Mouse (Mus musculus) central nervous system, embryonic 18 days (tissue): Measurements from ENCODE around the gene Arhgap5. TPM values are rescaled to one million over a fixed set of nuclear protein-coding genes. Genes with fewer than 3 reads are reported as not detected.

Experiments
- polyA plus RNA-seq: library from polyadenylated mRNA; depleted of rRNA; stranded (reverse); fragments of >200 nt; gene quantifications from 2 replicates; pipeline ENCODE4 v1.2.3, GENCODE M21; 2012; rRNA removed

Arhgap5 gene
- polyA plus RNA-seq, result 20.6 and 24.4 TPM in 2 replicates

DNA sequence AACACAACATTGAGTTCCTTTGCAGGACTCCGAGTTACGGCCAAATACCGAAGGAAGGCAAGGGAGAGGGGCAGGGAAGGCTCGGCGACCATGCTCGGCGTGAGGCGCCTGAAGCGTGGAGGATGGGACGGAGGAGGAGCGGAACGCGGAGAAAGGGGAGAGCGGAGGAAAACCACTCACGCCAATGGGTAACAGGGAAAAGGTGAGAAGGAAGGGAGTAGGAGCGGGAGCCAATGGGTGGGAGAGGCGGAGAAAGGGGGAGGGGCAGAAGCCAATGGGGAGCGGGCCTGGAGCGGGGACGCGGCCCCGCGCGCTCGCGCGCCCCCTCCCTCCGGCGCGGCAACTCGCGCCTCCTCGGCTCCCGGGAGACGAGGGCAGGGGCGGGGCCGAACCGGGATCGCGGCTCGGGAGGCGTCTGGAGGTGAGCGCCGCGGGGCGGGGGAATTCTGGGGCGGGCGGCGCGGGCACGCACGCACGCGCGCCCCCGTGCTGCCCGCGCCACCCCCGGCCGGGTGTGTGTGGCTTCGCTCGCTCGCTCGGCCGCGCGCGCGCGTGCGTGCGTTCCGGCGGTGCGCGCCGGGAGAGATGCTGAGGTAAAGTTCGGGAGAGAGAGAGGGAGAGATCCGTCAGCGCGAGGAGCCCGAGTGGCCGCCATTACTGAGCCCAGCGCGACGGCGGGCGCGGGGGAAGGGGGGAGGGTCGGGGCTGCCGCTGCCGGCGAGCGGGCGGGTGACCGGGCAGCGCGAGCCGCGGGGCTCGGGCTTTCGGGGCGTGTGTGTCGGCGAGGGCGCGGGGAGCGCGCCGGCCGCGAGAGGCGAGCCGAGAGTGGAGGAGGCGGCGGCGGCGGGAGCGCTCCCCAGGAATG is at the start of gene Arhgap5:
Arhgap5 (plus strand) TSS at position 517 of the 865 bp plus-strand sequence.

Other genes starting within 250 kb of the Arhgap5 start
- 18.2 and 19.1 TPM in 2 replicates for gene Akap6, start 195.4 kb downstream of the Arhgap5 start, polyA plus RNA-seq